Mouse (Mus musculus) cerebellum, adult 2 months (tissue): ENCODE measurements around the gene Tcp10c.
"Not testable (repeated sequence)": the region's sequence is repeated elsewhere in the genome, so short reads cannot be mapped to it uniquely, and the experiment has no call there.

Source experiments
- CTCF ChIP-seq: fragments of 200-500 bp; IDR thresholded peaks from 2 replicates; pipeline ENCODE4 v1.5.1; 2011; ENCODE audit warnings: low read depth, mild to moderate bottlenecking, control low read depth, low read length, moderate library complexity, borderline replicate concordance; ENCODE audit not compliant: insufficient read depth
- POLR2A ChIP-seq: fragments of 200-500 bp; IDR thresholded peaks from 2 replicates; pipeline ENCODE4 v1.6.1; 2011; ENCODE audit warnings: low read length, control low read depth, borderline replicate concordance; ENCODE audit not compliant: insufficient read depth

DNA sequence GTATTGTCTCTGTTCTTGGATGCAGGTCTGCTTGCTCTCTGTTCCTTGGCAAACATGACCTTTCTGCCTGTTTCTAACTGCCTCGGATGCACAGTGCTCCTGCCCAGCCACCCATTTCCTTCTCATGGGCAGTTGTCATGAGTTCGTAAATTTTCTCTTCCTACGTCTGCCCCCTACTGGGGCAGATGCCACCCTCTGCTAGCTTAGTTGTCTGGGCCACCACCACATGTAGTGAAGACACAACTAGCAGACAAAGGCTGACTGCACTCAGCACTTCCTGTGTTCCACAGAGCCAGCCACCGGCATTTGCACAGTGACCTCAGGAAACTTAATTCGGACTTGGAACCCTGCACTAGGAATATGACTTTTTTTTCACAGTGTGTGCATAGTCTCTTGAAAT, 9.4 kb downstream of the Tcp10c start:
- TF ChIP-seq POLR2A, CTCF: not testable (repeated sequence)
